Mouse (Mus musculus) thymus, adult 2 months (tissue): Measurements from ENCODE around the gene Ints3.

Experiments
- CTCF ChIP-seq: fragments of 200-500 bp; IDR thresholded peaks from 2 replicates; pipeline ENCODE4 v1.5.1; 2012; ENCODE audit warnings: mild to moderate bottlenecking, control low read depth, low read length, moderate library complexity, borderline replicate concordance; ENCODE audit not compliant: control insufficient read depth, poor library complexity, insufficient read depth; ENCODE audit errors: extremely low read depth
- POLR2A ChIP-seq: fragments of 200-500 bp; IDR thresholded peaks from 2 replicates; pipeline ENCODE4 v1.6.1; 2012; ENCODE audit warnings: mild to moderate bottlenecking, low read length, control low read depth, moderate library complexity; ENCODE audit not compliant: control insufficient read depth, poor library complexity, insufficient read depth; ENCODE audit errors: extremely low read depth

DNA sequence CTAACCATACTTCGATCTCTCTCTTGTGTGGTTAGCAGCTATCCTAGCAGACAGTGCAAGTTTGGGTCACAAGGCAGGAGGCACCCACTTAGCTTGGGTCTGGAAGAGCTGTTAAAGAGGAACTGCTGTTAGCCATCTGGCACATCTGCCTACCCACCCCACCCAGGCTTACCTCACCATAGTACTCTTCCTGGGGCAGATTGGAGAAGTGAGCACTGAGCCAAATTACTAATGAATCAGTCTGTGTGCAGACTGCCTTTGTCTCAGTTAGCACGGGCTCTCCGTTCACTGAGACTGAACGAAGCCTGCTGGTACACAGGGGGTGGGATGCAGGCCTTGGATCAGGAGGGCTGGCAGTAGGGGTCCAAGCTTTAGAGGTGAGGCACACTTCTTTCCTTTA lies 49.7 kb downstream of the Ints3 start:
- TF ChIP-seq CTCF (no peak), POLR2A (no peak)
